Mouse (Mus musculus) large intestine, adult 2 months (tissue): ENCODE data around the gene Abca14. TPM values are rescaled to one million over a fixed set of nuclear protein-coding genes. Genes with fewer than 3 reads are reported as not detected.
"Not testable (repeated sequence)": the region's sequence is repeated elsewhere in the genome, so short reads cannot be mapped to it uniquely, and the experiment has no call there.

Source experiments
- DNase-seq: peaks from one replicate; pipeline ENCODE4 v3.0.0-alpha.2; 2012; ENCODE audit warnings: low read depth, low spot score
- WGBS: fragments of 180-500 bp; shearing (Covaris S2); methylation state at CpG from one replicate; pipeline ENCODE4 v1.1.7; 2018; 5-methylcytosine and 5-hydroxymethylcytosine counted together
- polyA plus RNA-seq: library from polyadenylated mRNA; depleted of rRNA; stranded (reverse); fragments of >200 nt; gene quantifications from 2 replicates; pipeline ENCODE4 v1.2.3, GENCODE M21; 2012; rRNA removed

Gene Abca14
- polyA plus RNA-seq, 1 experiment: 0.09 TPM

- DNase-seq: no peak
- WGBS: 82% methylated on average over 4 of the region's 4 CpGs
These were observed 8.6 kb upstream of the Abca14 start for GRCm38 (mm10) chr7:120195207-120195606.

GRCm38 (mm10) chr7:120201231-120201744, 2.5 kb upstream of the Abca14 start:
- peak; percentile 28 for DNase-seq
- 1% methylated on average over 13 of the region's 14 CpGs for WGBS

- DNase-seq: no peak
- WGBS: 14% methylated on average over 26 of the region's 26 CpGs
These were observed 2.0 kb upstream of the Abca14 start, which contains the start of gene Crym for GRCm38 (mm10) chr7:120201771-120202170. Gene Crym, minus strand, starts transcription at chr7:120202111.

- 26% methylated on average over 9 of the region's 9 CpGs for WGBS
These were observed 2.2 kb downstream of the Abca14 start for GRCm38 (mm10) chr7:120205989-120206388.

GRCm38 (mm10) chr7:120228541-120228940, 24.8 kb downstream of the Abca14 start:
- no peak for DNase-seq

More at GRCm38 (mm10) chr7:120205989-120206388, 2.2 kb downstream of the Abca14 start:
- no peak for DNase-seq

- peak; percentile 21 for DNase-seq
These were observed 37.3 kb downstream of the Abca14 start for GRCm38 (mm10) chr7:120241092-120241491.

- WGBS: 72% methylated on average over 7 of the region's 7 CpGs
- no peak for DNase-seq
These were observed 67.6 kb downstream of the Abca14 start for GRCm38 (mm10) chr7:120271135-120271991.

GRCm38 (mm10) chr7:120272110-120272509, 68.3 kb downstream of the Abca14 start:
- DNase-seq: no peak
- 44% methylated on average over 7 of the region's 7 CpGs for WGBS

- DNase-seq: no peak
- WGBS: 19% methylated on average over 3 of the region's 3 CpGs
These were observed 81.5 kb downstream of the Abca14 start for GRCm38 (mm10) chr7:120285286-120285685.

GRCm38 (mm10) chr7:120316086-120316485, 112.3 kb downstream of the Abca14 start:
- WGBS: 67% methylated on average over 1 of the region's 1 CpGs
- DNase-seq: no peak

GRCm38 (mm10) chr7:120322963-120323362, 119.2 kb downstream of the Abca14 start:
- 24% methylated on average over 4 of the region's 4 CpGs for WGBS
- DNase-seq: no peak

GRCm38 (mm10) chr7:120325911-120326310, 122.2 kb downstream of the Abca14 start:
- 58% methylated on average over 2 of the region's 2 CpGs for WGBS
- not testable (repeated sequence) for DNase-seq

- peak; percentile 62 for DNase-seq
- 12% methylated on average over 22 of the region's 22 CpGs for WGBS
These were observed 123.7 kb downstream of the Abca14 start for GRCm38 (mm10) chr7:120327220-120328073.

GRCm38 (mm10) chr7:120328087-120328793, 124.5 kb downstream of the Abca14 start, which contains the start of gene Abca15:
Gene Abca15, plus strand, starts transcription at chr7:120328670.
- WGBS: 75% methylated on average over 22 of the region's 22 CpGs

GRCm38 (mm10) chr7:120361159-120361558, 157.4 kb downstream of the Abca14 start:
- 45% methylated on average over 13 of the region's 13 CpGs for WGBS
- no peak for DNase-seq

More at GRCm38 (mm10) chr7:120328087-120328793, 124.5 kb downstream of the Abca14 start, which contains the start of gene Abca15:
- no peak for DNase-seq

Other genes with a start within 250 kb of the Abca14 start
- gene Dnah3, start 108.7 kb upstream of the Abca14 start, polyA plus RNA-seq: 0.01 TPM in 1 of 2 replicates, not detected in the other
- 16.3 and 16.7 TPM in 2 replicates for gene Tmem159, start 101.6 kb upstream of the Abca14 start, polyA plus RNA-seq
- 0.04 and 0.10 TPM in 2 replicates for gene Zp2, start 58.7 kb upstream of the Abca14 start, polyA plus RNA-seq
- 19.0 and 30.9 TPM in 2 replicates for gene Anks4b, start 30.1 kb upstream of the Abca14 start, polyA plus RNA-seq
- 1.8 and 2.8 TPM in 2 replicates for gene Crym, start 1.9 kb upstream of the Abca14 start, polyA plus RNA-seq
- gene Abca15, start 124.7 kb downstream of the Abca14 start, polyA plus RNA-seq: not detected in 2 replicates
- not detected in 2 replicates for gene Abca16, start 205.7 kb downstream of the Abca14 start, polyA plus RNA-seq